Mouse (Mus musculus) spleen, adult 2 months (tissue): ENCODE data around the gene Gm49361.

ENCODE experiments used
- CTCF ChIP-seq: fragments of 200-500 bp; IDR thresholded peaks from 2 replicates; pipeline ENCODE4 v1.5.1; 2011; ENCODE audit warnings: mild to moderate bottlenecking, inconsistent platforms; ENCODE audit not compliant: insufficient read depth, insufficient read length, insufficient replicate concordance; ENCODE audit errors: extremely low read depth
- POLR2A ChIP-seq: fragments of 200-500 bp; IDR thresholded peaks from 2 replicates; pipeline ENCODE4 v1.6.1; 2011; ENCODE audit warnings: low read depth, low read length, inconsistent platforms

DNA sequence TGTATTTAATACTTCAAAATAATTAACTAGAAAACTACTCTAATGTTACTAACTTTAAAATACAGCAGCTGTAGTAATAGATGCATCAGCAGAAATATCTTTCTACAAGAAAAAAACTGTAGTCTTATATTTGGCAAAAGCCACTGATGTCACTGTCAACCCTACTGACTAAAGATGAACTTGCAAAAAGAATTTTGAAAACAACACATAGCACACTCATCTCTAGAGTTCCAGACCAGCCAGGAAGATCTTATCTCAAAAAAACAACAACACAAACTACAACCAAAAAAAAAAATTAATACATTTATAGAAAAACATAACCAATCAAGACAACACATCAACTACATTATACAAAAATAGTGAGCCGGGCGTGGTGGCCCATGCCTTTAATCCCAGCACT lies 88.4 kb downstream of the Gm49361 start:
- TF ChIP-seq CTCF = no peak
- TF ChIP-seq POLR2A = no peak
